Mouse (Mus musculus) forebrain, embryonic 11.5 days (tissue): Measurements from ENCODE around the gene Ccdc187. TPM values are rescaled to one million over a fixed set of nuclear protein-coding genes. Genes with fewer than 3 reads are reported as not detected.

Source experiments
- ATAC-seq: fragments of 200-750 bp; cut with Nextera tagmentation; replicated peaks from 2 replicates; pipeline ENCODE4 v1.8.0; 2017; ENCODE audit warnings: moderate TSS enrichment; ENCODE audit not compliant: low FRiP score
- DNase-seq: peaks from one replicate; pipeline ENCODE4 v3.0.0-alpha.2; 2017; ENCODE audit warnings: low spot score
- H3K27ac ChIP-seq: fragments of 300-500 bp; sonication (generic); 2 replicates; pipeline ENCODE4 v1.5.1; 2014; ENCODE audit warnings: low read depth, low read length
- H3K27me3 ChIP-seq: fragments of 300-500 bp; sonication (generic); 2 replicates; pipeline ENCODE4 v1.6.1; 2014; ENCODE audit warnings: mild to moderate bottlenecking, low read length, mixed read lengths; ENCODE audit not compliant: control insufficient read depth, insufficient read depth
- H3K36me3 ChIP-seq: fragments of 300-500 bp; sonication (generic); 2 replicates; pipeline ENCODE4 v1.6.1; 2014; ENCODE audit warnings: mild to moderate bottlenecking, low read length, moderate library complexity, mixed read lengths; ENCODE audit not compliant: control insufficient read depth, insufficient read depth
- H3K4me1 ChIP-seq: fragments of 300-500 bp; sonication (generic); replicated peaks from 2 replicates; pipeline ENCODE4 v1.6.1; 2014; ENCODE audit warnings: low read length, mixed read lengths; ENCODE audit not compliant: control insufficient read depth, insufficient read depth
- H3K4me2 ChIP-seq: fragments of 300-500 bp; sonication (generic); 2 replicates; pipeline ENCODE4 v1.6.1; 2014; ENCODE audit warnings: low read depth, mild to moderate bottlenecking, low read length, moderate library complexity, mixed read lengths; ENCODE audit not compliant: severe bottlenecking
- H3K4me3 ChIP-seq: fragments of 300-500 bp; sonication (generic); 2 replicates; pipeline ENCODE4 v1.5.1; 2014; ENCODE audit warnings: low read depth, low read length
- H3K9ac ChIP-seq: fragments of 300-500 bp; sonication (generic); 2 replicates; pipeline ENCODE4 v1.6.1; 2014; ENCODE audit warnings: low read length
- H3K9me3 ChIP-seq: fragments of 300-500 bp; sonication (generic); 2 replicates; pipeline ENCODE4 v1.6.1; 2016; ENCODE audit warnings: low read length, mixed read lengths; ENCODE audit not compliant: control insufficient read depth
- WGBS: fragments of 180-500 bp; shearing (Covaris S2); extraction: QIAGEN DNeasy Blood & Tissue Kit; methylation state at CpG from one replicate; pipeline ENCODE4 v1.1.7; 2014; 5-methylcytosine and 5-hydroxymethylcytosine counted together
- polyA plus RNA-seq: library from polyadenylated mRNA; unstranded; fragments of >200 nt; fragmentation: Nextera tagmentation; extraction: Ambion mirVana; gene quantifications from 2 replicates; pipeline ENCODE4 v1.2.1, GENCODE M21; 2014

The Ccdc187 gene
- polyA plus RNA-seq, 1 experiment from 2014 or later: 0.05 TPM

- H3K36me3 ChIP-seq: no peaks in the 10 kb centered on the region
- ATAC-seq (no peak), DNase-seq (no peak)
Observed at GRCm38 (mm10) chr2:26247531-26247930, 46.8 kb downstream of the Ccdc187 start.

GRCm38 (mm10) chr2:26240841-26241240 lies 53.5 kb downstream of the Ccdc187 start:
- Histone ChIP-seq H3K9ac (no peak overlapping the region), H3K4me3 (no peak overlapping the region), H3K4me2 (no peak overlapping the region), H3K27me3 (no peaks in the 10 kb centered on the region), H3K27ac (no peak overlapping the region), H3K4me1 (0 out of 2 replicates have a peak, but pooled peaks cover 4% of the 10 kb centered on the region), H3K9me3 (no peaks in the 10 kb centered on the region), H3K36me3 (no peaks in the 10 kb centered on the region)
- WGBS: 72% methylated on average over 3 of the region's 3 CpGs
- no peak for ATAC-seq
- no peak for DNase-seq

More at GRCm38 (mm10) chr2:26247531-26247930, 46.8 kb downstream of the Ccdc187 start:
- H3K27me3 ChIP-seq: no peaks in the 10 kb centered on the region
- no peak overlapping the region for H3K4me3 ChIP-seq
- no peak overlapping the region for H3K4me2 ChIP-seq
- WGBS: 66% methylated on average over 3 of the region's 3 CpGs
- H3K9ac ChIP-seq: no peak overlapping the region; the same call in 1 of the 2 replicates
- no peaks in the 10 kb centered on the region for H3K9me3 ChIP-seq
- H3K27ac ChIP-seq: no peak overlapping the region
- H3K4me1 ChIP-seq: no peaks in the 10 kb centered on the region

GRCm38 (mm10) chr2:26240330-26240729 lies 54.0 kb downstream of the Ccdc187 start:
- no peak overlapping the region for H3K9ac ChIP-seq
- H3K4me1 ChIP-seq: peaks cover 4% of the 10 kb centered on the region; the same call in 1 of the 2 replicates
- no peaks in the 10 kb centered on the region for H3K9me3 ChIP-seq
- DNase-seq (no peak), ATAC-seq (no peak)
- no peak overlapping the region for H3K27ac ChIP-seq
- WGBS: 71% methylated on average over 9 of the region's 9 CpGs
- H3K27me3 ChIP-seq: no peaks in the 10 kb centered on the region
- H3K4me2 ChIP-seq: no peak overlapping the region
- no peak overlapping the region for H3K4me3 ChIP-seq
- no peaks in the 10 kb centered on the region for H3K36me3 ChIP-seq

- peak within 1 kb of the TSS; percentile 83 for H3K4me2 ChIP-seq
- peak within 1 kb of the TSS; percentile 90 for H3K4me3 ChIP-seq
- ATAC-seq: peak; percentile 86
- 2% methylated on average over 34 of the region's 36 CpGs for WGBS
- peak within 1 kb of the TSS; percentile 70 for H3K9ac ChIP-seq
- peaks cover 4% of the 10 kb centered on the region; the same call in 1 of the 2 replicates for H3K4me1 ChIP-seq
- H3K27me3 ChIP-seq: no peaks in the 10 kb centered on the region
- DNase-seq: peak; percentile 98
- H3K27ac ChIP-seq: peak within 1 kb of the TSS; percentile 72
- H3K36me3 ChIP-seq: no peaks in the 10 kb centered on the region
- no peaks in the 10 kb centered on the region for H3K9me3 ChIP-seq
Observed at GRCm38 (mm10) chr2:26237290-26237782, 57.0 kb downstream of the Ccdc187 start, which contains the start of gene Qsox2. TSS of gene Qsox2 (minus strand) at chr2:26237525.

GRCm38 (mm10) chr2:26236681-26237289 lies 57.6 kb downstream of the Ccdc187 start:
- peak; percentile 67; the same call in 1 of the 2 replicates for ATAC-seq
- no peak for DNase-seq
- Histone ChIP-seq H3K9ac (peak overlapping the region; percentile 70), H3K27ac (peak overlapping the region; percentile 72), H3K4me2 (peak overlapping the region; percentile 83), H3K9me3 (no peaks in the 10 kb centered on the region), H3K4me3 (peak overlapping the region; percentile 90), H3K4me1 (peaks cover 4% of the 10 kb centered on the region; the same call in 1 of the 2 replicates), H3K36me3 (no peaks in the 10 kb centered on the region), H3K27me3 (no peaks in the 10 kb centered on the region)
- WGBS: 1% methylated on average over 51 of the region's 51 CpGs

GRCm38 (mm10) chr2:26234771-26235170 lies 59.6 kb downstream of the Ccdc187 start:
- Histone ChIP-seq H3K9ac (no peak overlapping the region), H3K27me3 (no peaks in the 10 kb centered on the region), H3K27ac (no peak overlapping the region), H3K4me3 (no peak overlapping the region), H3K9me3 (no peaks in the 10 kb centered on the region), H3K4me1 (peaks cover 4% of the 10 kb centered on the region; the same call in 1 of the 2 replicates), H3K4me2 (no peak overlapping the region), H3K36me3 (no peaks in the 10 kb centered on the region)
- no peak for ATAC-seq
- 94% methylated on average over 2 of the region's 2 CpGs for WGBS
- no peak for DNase-seq

GRCm38 (mm10) chr2:26234253-26234652 lies 60.1 kb downstream of the Ccdc187 start:
- H3K4me3 ChIP-seq: no peak overlapping the region
- no peaks in the 10 kb centered on the region for H3K9me3 ChIP-seq
- WGBS: 89% methylated on average over 5 of the region's 5 CpGs
- H3K27ac ChIP-seq: no peak overlapping the region
- DNase-seq (no peak), ATAC-seq (no peak)
- no peaks in the 10 kb centered on the region for H3K36me3 ChIP-seq
- H3K4me2 ChIP-seq: no peak overlapping the region
- H3K4me1 ChIP-seq: peaks cover 4% of the 10 kb centered on the region; the same call in 1 of the 2 replicates
- H3K27me3 ChIP-seq: no peaks in the 10 kb centered on the region
- no peak overlapping the region for H3K9ac ChIP-seq

- 87% methylated on average over 3 of the region's 3 CpGs for WGBS
- no peaks in the 10 kb centered on the region for H3K27me3 ChIP-seq
- ATAC-seq: no peak
Observed at GRCm38 (mm10) chr2:26231366-26231765, 63.0 kb downstream of the Ccdc187 start.

More at GRCm38 (mm10) chr2:26231366-26231765, 63.0 kb downstream of the Ccdc187 start:
- H3K36me3 ChIP-seq: no peaks in the 10 kb centered on the region
- H3K4me1 ChIP-seq: peaks cover 2% of the 10 kb centered on the region; the same call in 1 of the 2 replicates
- H3K4me2 ChIP-seq: no peak overlapping the region
- no peak overlapping the region for H3K9ac ChIP-seq
- no peak for DNase-seq
- no peak overlapping the region for H3K4me3 ChIP-seq
- no peak overlapping the region for H3K27ac ChIP-seq
- no peaks in the 10 kb centered on the region for H3K9me3 ChIP-seq
